Mouse (Mus musculus): ENCODE measurements around the gene Muc2. TPM values are rescaled to one million over a fixed set of nuclear protein-coding genes. Genes with fewer than 3 reads are reported as not detected.

Muc2 gene
- polyA plus RNA-seq, 1 experiment from 2014 or later: 0.27 TPM

GRCm38 (mm10) chr7:141772058-141772557 is 82.0 kb downstream of the Muc2 start:
- Histone ChIP-seq H3K4me3 (replicated peaks) (no peak overlapping the region), H3K27ac (no peak overlapping the region), H3K4me2 (replicated peaks) (no peak overlapping the region), H3K9ac (replicated peaks) (no peak overlapping the region), H3K36me3 (no peaks in the 10 kb centered on the region), H3K4me1 (replicated peaks) (peaks cover 10% of the 10 kb centered on the region), H3K27me3 (no peaks in the 10 kb centered on the region), H3K9me3 (no peaks in the 10 kb centered on the region)
- WGBS: 63% methylated on average over 1 of the region's 1 CpGs
- no peak for ATAC-seq

GRCm38 (mm10) chr7:141774855-141775254 is 84.7 kb downstream of the Muc2 start:
- H3K4me2 ChIP-seq (replicated peaks): no peak overlapping the region
- no peaks in the 10 kb centered on the region for H3K27me3 ChIP-seq
- no peaks in the 10 kb centered on the region for H3K9me3 ChIP-seq
- H3K27ac ChIP-seq: no peak overlapping the region
- H3K4me1 ChIP-seq (replicated peaks): peaks cover 10% of the 10 kb centered on the region
- no peaks in the 10 kb centered on the region for H3K36me3 ChIP-seq
- 94% methylated on average over 2 of the region's 2 CpGs for WGBS
- no peak overlapping the region for H3K9ac ChIP-seq (replicated peaks)
- H3K4me3 ChIP-seq (replicated peaks): no peak overlapping the region
- ATAC-seq: no peak

GRCm38 (mm10) chr7:141776199-141776598 is 86.1 kb downstream of the Muc2 start:
- no peak overlapping the region for H3K4me2 ChIP-seq (replicated peaks)
- peaks cover 10% of the 10 kb centered on the region for H3K4me1 ChIP-seq (replicated peaks)
- no peak overlapping the region for H3K4me3 ChIP-seq (replicated peaks)
- no peaks in the 10 kb centered on the region for H3K36me3 ChIP-seq
- WGBS: 90% methylated on average over 5 of the region's 5 CpGs
- H3K9me3 ChIP-seq: no peaks in the 10 kb centered on the region
- no peak overlapping the region for H3K9ac ChIP-seq (replicated peaks)
- no peaks in the 10 kb centered on the region for H3K27me3 ChIP-seq
- ATAC-seq: no peak
- no peak overlapping the region for H3K27ac ChIP-seq

GRCm38 (mm10) chr7:141788677-141789452 is 98.7 kb downstream of the Muc2 start, which contains the start of gene Muc5ac:
TSS of gene Muc5ac (plus strand) at chr7:141788972.
- Histone ChIP-seq H3K4me1 (replicated peaks) (no peaks in the 10 kb centered on the region), H3K9ac (replicated peaks) (no peak within 1 kb of the TSS), H3K4me3 (replicated peaks) (no peak within 1 kb of the TSS), H3K27me3 (no peaks in the 10 kb centered on the region), H3K36me3 (no peaks in the 10 kb centered on the region), H3K4me2 (replicated peaks) (no peak within 1 kb of the TSS), H3K9me3 (no peaks in the 10 kb centered on the region), H3K27ac (no peak within 1 kb of the TSS)
- no peak for ATAC-seq
- WGBS: 86% methylated on average over 6 of the region's 6 CpGs

- Histone ChIP-seq H3K9ac (replicated peaks) (no peak overlapping the region), H3K4me2 (replicated peaks) (no peak overlapping the region), H3K27ac (no peak overlapping the region), H3K36me3 (no peaks in the 10 kb centered on the region), H3K4me1 (replicated peaks) (no peaks in the 10 kb centered on the region), H3K27me3 (no peaks in the 10 kb centered on the region), H3K9me3 (peaks cover 3% of the 10 kb centered on the region; the same call in 1 of the 2 replicates), H3K4me3 (replicated peaks) (no peak overlapping the region)
- ATAC-seq: no peak
- 97% methylated on average over 1 of the region's 1 CpGs for WGBS
These were observed 104.1 kb downstream of the Muc2 start for GRCm38 (mm10) chr7:141794251-141794650.

GRCm38 (mm10) chr7:141803206-141803605 is 113.1 kb downstream of the Muc2 start:
- no peaks in the 10 kb centered on the region for H3K9me3 ChIP-seq
- no peak overlapping the region for H3K27ac ChIP-seq
- no peak for ATAC-seq
- H3K4me1 ChIP-seq (replicated peaks): no peaks in the 10 kb centered on the region
- H3K36me3 ChIP-seq: no peaks in the 10 kb centered on the region
- H3K9ac ChIP-seq (replicated peaks): no peak overlapping the region
- H3K4me2 ChIP-seq (replicated peaks): no peak overlapping the region
- no peaks in the 10 kb centered on the region for H3K27me3 ChIP-seq
- H3K4me3 ChIP-seq (replicated peaks): no peak overlapping the region
- WGBS: 87% methylated on average over 6 of the region's 7 CpGs

Other genes starting within 250 kb of the Muc2 start
- 6.3 and 7.1 TPM in 2 replicates for gene Pidd1, start 246.3 kb upstream of the Muc2 start, polyA plus RNA-seq (2015; fragmentation: Nextera tagmentation; extraction: Ambion mirVana)
- gene Rplp2, start 243.0 kb upstream of the Muc2 start, polyA plus RNA-seq (2015; fragmentation: Nextera tagmentation; extraction: Ambion mirVana): 787 and 794 TPM in 2 replicates
- 16.2 and 19.2 TPM in 2 replicates for gene Pnpla2, start 235.1 kb upstream of the Muc2 start, polyA plus RNA-seq (2015; fragmentation: Nextera tagmentation; extraction: Ambion mirVana)
- 6.8 TPM in 2 replicates for gene Cracr2b, start 229.2 kb upstream of the Muc2 start, polyA plus RNA-seq (2015; fragmentation: Nextera tagmentation; extraction: Ambion mirVana)
- 15.4 and 19.9 TPM in 2 replicates for gene Cd151, start 222.9 kb upstream of the Muc2 start, polyA plus RNA-seq (2015; fragmentation: Nextera tagmentation; extraction: Ambion mirVana)
- 88.2 and 91.1 TPM in 2 replicates for gene Polr2l, start 215.2 kb upstream of the Muc2 start, polyA plus RNA-seq (2015; fragmentation: Nextera tagmentation; extraction: Ambion mirVana)
- 22.5 and 23.6 TPM in 2 replicates for gene Tspan4, start 215.1 kb upstream of the Muc2 start, polyA plus RNA-seq (2015; fragmentation: Nextera tagmentation; extraction: Ambion mirVana)
- 31.7 and 35.5 TPM in 2 replicates for gene Chid1, start 150.5 kb upstream of the Muc2 start, polyA plus RNA-seq (2015; fragmentation: Nextera tagmentation; extraction: Ambion mirVana)
- gene Ap2a2, start 128.2 kb upstream of the Muc2 start, polyA plus RNA-seq (2015; fragmentation: Nextera tagmentation; extraction: Ambion mirVana): 103 and 107 TPM in 2 replicates
- gene Muc6, start 35.0 kb upstream of the Muc2 start, polyA plus RNA-seq (2015; fragmentation: Nextera tagmentation; extraction: Ambion mirVana): 0.26 and 0.27 TPM in 2 replicates
- not detected in 2 replicates for gene Muc5ac, start 98.6 kb downstream of the Muc2 start, polyA plus RNA-seq (2015; fragmentation: Nextera tagmentation; extraction: Ambion mirVana)
- gene Muc5b, start 148.7 kb downstream of the Muc2 start, polyA plus RNA-seq (2015; fragmentation: Nextera tagmentation; extraction: Ambion mirVana): 0.04 TPM in 2 replicates
- gene Tollip, start 228.2 kb downstream of the Muc2 start, polyA plus RNA-seq (2015; fragmentation: Nextera tagmentation; extraction: Ambion mirVana): 69.0 and 71.2 TPM in 2 replicates

All from midbrain, embryonic 13.5 days (tissue).